Mouse (Mus musculus) liver, postnatal 0 days (tissue): ENCODE data around the gene Tiam1. TPM values are rescaled to one million over a fixed set of nuclear protein-coding genes. Genes with fewer than 3 reads are reported as not detected.

Experiments
- ATAC-seq: fragments of 200-750 bp; cut with Nextera tagmentation; 2 replicates; pipeline ENCODE4 v1.8.0; 2017; ENCODE audit warnings: mild to moderate bottlenecking, moderate library complexity
- DNase-seq: peaks from one replicate; pipeline ENCODE4 v3.0.0-alpha.2; 2016
- H3K27ac ChIP-seq: fragments of 300-500 bp; sonication (generic); 2 replicates; pipeline ENCODE4 v1.5.1; 2014; ENCODE audit warnings: antibody characterized with exemption, moderate library complexity, mild to moderate bottlenecking, low read depth
- H3K27me3 ChIP-seq: fragments of 300-500 bp; sonication (generic); 2 replicates; pipeline ENCODE4 v1.6.1; 2014; ENCODE audit warnings: low read length, control low read depth, mixed read lengths; ENCODE audit not compliant: insufficient read depth
- H3K36me3 ChIP-seq: fragments of 300-500 bp; sonication (generic); replicated peaks from 2 replicates; pipeline ENCODE4 v1.6.1; 2014; ENCODE audit warnings: mild to moderate bottlenecking, control low read depth, low read length, moderate library complexity, mixed read lengths; ENCODE audit not compliant: insufficient read depth
- H3K4me1 ChIP-seq: fragments of 300-500 bp; sonication (generic); 2 replicates; pipeline ENCODE4 v1.6.1; 2014; ENCODE audit warnings: antibody characterized with exemption, mild to moderate bottlenecking, control low read depth; ENCODE audit not compliant: insufficient read depth
- H3K4me2 ChIP-seq: fragments of 300-500 bp; sonication (generic); 2 replicates; pipeline ENCODE4 v1.6.1; 2014; ENCODE audit warnings: low read depth, mild to moderate bottlenecking, low read length, moderate library complexity, mixed read lengths
- H3K4me3 ChIP-seq: fragments of 300-500 bp; sonication (generic); 2 replicates; pipeline ENCODE4 v1.5.1; 2014; ENCODE audit warnings: low read depth, low read length
- H3K9ac ChIP-seq: fragments of 300-500 bp; sonication (generic); replicated peaks from 2 replicates; pipeline ENCODE4 v1.6.1; 2014; ENCODE audit warnings: mild to moderate bottlenecking, moderate library complexity
- H3K9me3 ChIP-seq: fragments of 300-500 bp; sonication (generic); 2 replicates; pipeline ENCODE4 v1.6.1; 2016; ENCODE audit warnings: mild to moderate bottlenecking, control low read depth, low read length, mixed read lengths
- CTCF ChIP-seq: sonication (generic); IDR thresholded peaks from 2 replicates; pipeline ENCODE4 v1.5.1; 2016; ENCODE audit warnings: antibody characterized with exemption, low read depth
- EP300 ChIP-seq: IDR thresholded peaks from 2 replicates; pipeline ENCODE4 v1.6.1; 2016; ENCODE audit warnings: antibody characterized with exemption, low read depth, mild to moderate bottlenecking
- WGBS: fragments of 180-500 bp; shearing (Covaris S2); extraction: QIAGEN DNeasy Blood & Tissue Kit; methylation state at CpG from one replicate; pipeline ENCODE4 v1.1.7; 2014; ENCODE audit not compliant: insufficient replicate concordance; 5-methylcytosine and 5-hydroxymethylcytosine counted together
- polyA plus RNA-seq: library from polyadenylated mRNA; unstranded; fragments of >200 nt; fragmentation: Nextera tagmentation; extraction: Ambion mirVana; gene quantifications from 2 replicates; pipeline ENCODE4 v1.2.1, GENCODE M21; 2015

The Tiam1 gene
- polyA plus RNA-seq, 1 experiment from 2014 or later: 3.2 TPM

- TF ChIP-seq EP300 (no peak), CTCF (no peak)
- WGBS: 83% methylated on average over 9 of the region's 9 CpGs
- Histone ChIP-seq H3K27ac (no peak overlapping the region), H3K36me3 (no peaks in the 10 kb centered on the region), H3K27me3 (no peaks in the 10 kb centered on the region), H3K4me3 (no peak overlapping the region), H3K9me3 (no peaks in the 10 kb centered on the region), H3K4me2 (no peak overlapping the region), H3K9ac (no peak overlapping the region), H3K4me1 (no peaks in the 10 kb centered on the region)
- DNase-seq (no peak), ATAC-seq (no peak)
Observed at GRCm38 (mm10) chr16:89851333-89851732, 292.2 kb downstream of the Tiam1 start.

- H3K9ac ChIP-seq: no peak overlapping the region
- H3K27me3 ChIP-seq: no peaks in the 10 kb centered on the region
- no peaks in the 10 kb centered on the region for H3K4me1 ChIP-seq
- WGBS: 56% methylated on average over 19 of the region's 19 CpGs
- ATAC-seq (peak; percentile 53), DNase-seq (no peak)
- H3K9me3 ChIP-seq: no peaks in the 10 kb centered on the region
- TF ChIP-seq CTCF: no peak
- H3K4me3 ChIP-seq: no peak overlapping the region
- H3K27ac ChIP-seq: peak overlapping the region; percentile 31
- H3K4me2 ChIP-seq: no peak overlapping the region
- H3K36me3 ChIP-seq: no peaks in the 10 kb centered on the region
Observed at GRCm38 (mm10) chr16:89848651-89849597, 294.6 kb downstream of the Tiam1 start.

GRCm38 (mm10) chr16:89848179-89848578, 295.4 kb downstream of the Tiam1 start:
- Histone ChIP-seq H3K4me2 (no peak overlapping the region), H3K9ac (no peak overlapping the region), H3K4me3 (no peak overlapping the region), H3K4me1 (no peaks in the 10 kb centered on the region), H3K9me3 (no peaks in the 10 kb centered on the region), H3K27ac (no peak overlapping the region), H3K27me3 (no peaks in the 10 kb centered on the region), H3K36me3 (no peaks in the 10 kb centered on the region)
- TF ChIP-seq EP300 (no peak), CTCF (peak; percentile 28; the same call in 1 of the 2 replicates)
- WGBS: 77% methylated on average over 3 of the region's 3 CpGs
- DNase-seq (no peak), ATAC-seq (no peak; the same call in 1 of the 2 replicates)

- 0 out of 2 replicates have a peak, but pooled peaks cover 3% of the 10 kb centered on the region for H3K27me3 ChIP-seq
- H3K9me3 ChIP-seq: no peaks in the 10 kb centered on the region
- no peak overlapping the region for H3K27ac ChIP-seq
- TF ChIP-seq EP300: no peak
- no peak overlapping the region for H3K4me2 ChIP-seq
- H3K36me3 ChIP-seq: no peaks in the 10 kb centered on the region
- DNase-seq (no peak), ATAC-seq (no peak)
- H3K4me3 ChIP-seq: no peak overlapping the region
- H3K4me1 ChIP-seq: no peaks in the 10 kb centered on the region
- 80% methylated on average over 8 of the region's 8 CpGs for WGBS
- H3K9ac ChIP-seq: no peak overlapping the region
Observed at GRCm38 (mm10) chr16:89845461-89845860, 298.1 kb downstream of the Tiam1 start.

GRCm38 (mm10) chr16:89844580-89844979, 299.0 kb downstream of the Tiam1 start:
- DNase-seq: peak; percentile 24
- ATAC-seq: peak; percentile 68
- H3K4me1 ChIP-seq: no peaks in the 10 kb centered on the region
- H3K9me3 ChIP-seq: no peaks in the 10 kb centered on the region
- H3K4me2 ChIP-seq: no peak overlapping the region
- TF ChIP-seq EP300 (no peak), CTCF (peak; percentile 86)
- H3K4me3 ChIP-seq: no peak overlapping the region
- H3K27ac ChIP-seq: no peak overlapping the region
- 0 out of 2 replicates have a peak, but pooled peaks cover 3% of the 10 kb centered on the region for H3K27me3 ChIP-seq
- H3K9ac ChIP-seq: no peak overlapping the region
- 42% methylated on average over 5 of the region's 5 CpGs for WGBS
- H3K36me3 ChIP-seq: no peaks in the 10 kb centered on the region

GRCm38 (mm10) chr16:89841894-89842293, 301.7 kb downstream of the Tiam1 start:
- no peak for DNase-seq
- WGBS: 64% methylated on average over 6 of the region's 6 CpGs

More at GRCm38 (mm10) chr16:89841894-89842293, 301.7 kb downstream of the Tiam1 start:
- TF ChIP-seq CTCF (no peak), EP300 (no peak)
- Histone ChIP-seq H3K9ac (no peak overlapping the region), H3K27me3 (0 out of 2 replicates have a peak, but pooled peaks cover 3% of the 10 kb centered on the region), H3K4me3 (no peak overlapping the region), H3K4me1 (no peaks in the 10 kb centered on the region), H3K36me3 (no peaks in the 10 kb centered on the region), H3K9me3 (no peaks in the 10 kb centered on the region), H3K27ac (no peak overlapping the region), H3K4me2 (no peak overlapping the region)
- no peak for ATAC-seq
